Mouse (Mus musculus): ENCODE measurements around the gene 3100002H09Rik.

3100002H09Rik gene

DNA sequence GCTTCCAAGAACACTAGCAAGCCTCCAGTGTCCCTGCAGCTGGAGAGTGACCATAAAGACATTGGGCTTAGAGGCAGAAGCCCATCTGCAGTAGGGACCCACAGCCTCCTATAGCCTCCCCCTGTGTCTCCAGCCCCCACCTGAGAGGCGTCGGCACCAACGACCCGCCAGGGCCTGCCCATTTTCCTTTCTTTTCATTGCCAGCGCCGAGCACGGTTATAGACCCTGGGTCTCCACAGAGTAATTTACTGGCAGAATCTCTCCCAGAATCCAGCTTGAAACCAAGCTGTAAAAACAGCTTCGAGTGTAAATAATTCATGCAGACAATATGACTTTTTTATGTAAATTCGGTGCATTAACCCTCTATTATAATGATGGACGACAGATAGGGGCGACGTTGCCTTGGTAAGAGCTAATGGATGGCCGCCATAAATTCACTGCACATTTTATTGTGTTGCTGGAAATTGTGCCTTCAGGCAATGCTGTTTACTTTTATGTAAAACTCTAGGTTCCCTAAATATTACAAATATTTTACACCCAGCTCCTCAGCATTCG lies 4.9 kb upstream of the 3100002H09Rik start:
- DNase-seq (ENCODE audit: low read depth, low spot score), result no peak

DNA sequence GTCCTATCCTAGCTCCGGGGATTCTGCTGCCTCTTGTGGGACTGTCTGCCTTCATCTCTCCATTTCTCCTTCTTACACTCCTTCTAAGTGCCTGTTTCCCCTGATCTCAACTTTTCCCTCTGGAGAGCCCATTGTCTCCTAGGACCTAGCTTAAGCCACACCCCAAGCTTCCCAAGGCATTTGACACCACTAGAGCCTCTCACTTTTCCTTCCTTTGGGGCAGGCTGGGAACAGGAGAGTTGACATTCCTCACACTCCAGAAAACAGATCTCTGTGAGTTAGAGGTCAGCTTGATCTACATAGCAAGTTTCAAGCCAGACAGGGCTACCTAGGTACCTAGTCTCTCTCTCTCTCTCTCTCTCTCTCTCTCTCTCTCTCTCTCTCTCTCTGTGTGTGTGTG lies 3.6 kb upstream of the 3100002H09Rik start:
- DNase-seq (ENCODE audit: low read depth, low spot score), result no peak

DNA sequence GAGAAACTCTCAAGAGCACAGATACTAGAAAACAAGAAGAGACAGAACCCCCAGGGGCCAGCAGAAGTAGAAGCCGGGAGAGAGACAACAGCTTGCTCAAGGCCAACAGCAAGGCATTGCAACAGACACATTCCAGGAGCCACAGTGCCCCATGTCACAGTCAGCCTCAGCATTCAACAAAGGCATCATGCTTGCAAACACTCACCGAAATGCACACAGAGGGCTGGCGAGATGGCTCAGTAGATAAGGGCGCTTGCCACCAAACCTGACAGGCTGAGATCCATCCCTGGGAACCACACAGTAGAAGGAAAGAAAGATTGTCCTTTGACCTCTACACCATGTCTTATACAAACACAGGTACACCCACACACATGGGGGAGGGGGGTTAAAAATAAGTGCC lies 1.2 kb upstream of the 3100002H09Rik start:
- no peak for DNase-seq (ENCODE audit: low read depth, low spot score)

DNA sequence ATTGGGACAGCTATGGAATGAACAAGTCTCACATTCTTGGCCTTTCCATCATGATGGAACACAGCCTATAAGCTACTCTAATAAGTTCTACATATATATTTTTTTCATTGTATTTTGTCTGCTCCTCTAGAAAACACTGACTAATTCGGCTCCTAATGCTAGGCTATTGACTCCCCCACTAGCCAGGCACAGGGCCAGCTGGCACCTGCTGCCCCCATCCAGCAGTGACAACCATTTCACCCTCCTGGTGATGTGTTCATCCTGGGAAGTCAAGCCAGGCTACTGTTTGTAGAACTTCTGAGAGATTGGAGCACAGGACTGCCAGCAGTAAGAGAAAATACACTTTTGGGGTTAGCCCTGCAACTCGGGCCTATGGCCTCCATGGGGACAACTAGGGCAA lies 537 bp downstream of the 3100002H09Rik start:
- DNase-seq (ENCODE audit: low read depth, low spot score), result no peak

DNA sequence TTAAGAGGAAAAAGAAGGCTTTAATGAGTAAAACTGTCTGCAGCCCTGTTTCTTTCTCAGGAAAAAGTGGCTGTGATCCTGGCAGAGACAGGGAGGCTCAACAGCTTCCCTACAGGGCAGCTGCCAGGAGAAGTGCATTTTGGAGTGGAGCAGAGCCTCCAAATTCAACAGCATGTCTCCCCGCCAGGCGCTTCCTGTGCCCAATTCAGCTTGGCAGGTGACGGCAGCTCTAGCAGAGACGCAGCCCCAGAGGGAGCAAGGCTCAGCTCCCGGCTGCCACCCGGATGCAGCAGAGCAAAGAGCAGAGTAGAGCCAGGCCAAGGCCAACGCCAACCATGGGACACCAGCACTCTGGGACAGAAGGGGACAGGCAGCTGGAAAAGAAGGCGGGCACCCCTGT lies 3.4 kb downstream of the 3100002H09Rik start:
- DNase-seq (ENCODE audit: low read depth, low spot score), result no peak

DNA sequence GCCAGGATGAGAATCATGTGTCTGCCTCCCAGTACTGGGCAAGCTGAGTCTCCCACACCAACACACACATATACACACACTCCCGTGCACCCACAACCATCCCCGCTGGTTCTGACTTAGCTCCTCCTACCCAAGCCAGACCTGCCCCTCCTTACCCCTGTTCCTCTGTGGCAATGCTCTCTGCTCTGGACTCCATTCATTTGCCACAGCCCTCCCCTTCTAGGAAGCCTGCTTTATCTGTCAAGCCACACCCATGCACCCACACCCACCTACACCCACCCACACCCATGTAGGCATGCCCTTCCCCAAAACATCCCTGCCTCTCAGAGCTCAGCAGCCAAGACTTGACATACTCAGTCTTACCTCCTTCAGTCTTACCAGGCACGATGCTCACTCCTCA lies 4.4 kb downstream of the 3100002H09Rik start:
- no peak for DNase-seq (ENCODE audit: low read depth, low spot score)

DNA sequence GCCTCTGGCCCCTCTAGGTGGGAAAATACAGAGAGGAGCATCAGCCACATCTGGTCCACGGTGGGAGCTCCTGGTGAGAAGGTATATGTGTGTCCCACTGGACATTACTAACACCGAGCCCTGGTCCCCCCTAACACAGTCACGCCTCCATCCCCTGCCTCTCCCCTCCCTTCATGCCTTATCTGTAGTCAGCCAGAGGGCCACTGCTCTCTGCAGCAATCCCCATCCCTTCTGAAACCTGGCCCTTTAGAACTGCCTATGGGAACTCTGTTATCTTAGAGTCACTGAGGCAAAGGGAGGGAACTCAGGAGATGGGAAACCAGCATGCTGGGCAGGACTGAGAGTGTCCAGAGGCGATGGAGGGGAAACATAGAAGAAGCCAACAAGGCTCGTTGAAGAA lies 5.3 kb downstream of the 3100002H09Rik start:
- no peak for DNase-seq (ENCODE audit: low read depth, low spot score)

DNA sequence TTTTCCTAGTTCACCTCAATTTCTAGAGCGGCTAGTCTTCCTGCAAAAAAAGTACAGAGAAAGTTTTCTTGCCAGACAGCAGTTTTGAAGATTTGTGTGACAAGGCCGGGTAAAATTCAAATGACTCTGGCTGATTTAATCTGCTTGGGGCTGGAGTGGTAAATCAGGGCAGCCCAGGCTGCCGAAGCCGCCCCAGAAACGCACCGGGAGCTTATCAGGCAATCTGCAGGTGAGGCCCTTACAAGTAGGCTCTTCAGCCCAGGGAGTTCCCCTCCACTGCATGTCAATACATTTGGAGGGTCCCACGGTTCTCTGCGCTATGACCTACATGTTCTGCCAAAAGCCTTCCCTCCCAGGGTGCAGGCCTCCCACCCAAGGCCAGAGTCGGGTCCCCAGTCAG lies 6.9 kb downstream of the 3100002H09Rik start:
- DNase-seq (ENCODE audit: low read depth, low spot score), result no peak

DNA sequence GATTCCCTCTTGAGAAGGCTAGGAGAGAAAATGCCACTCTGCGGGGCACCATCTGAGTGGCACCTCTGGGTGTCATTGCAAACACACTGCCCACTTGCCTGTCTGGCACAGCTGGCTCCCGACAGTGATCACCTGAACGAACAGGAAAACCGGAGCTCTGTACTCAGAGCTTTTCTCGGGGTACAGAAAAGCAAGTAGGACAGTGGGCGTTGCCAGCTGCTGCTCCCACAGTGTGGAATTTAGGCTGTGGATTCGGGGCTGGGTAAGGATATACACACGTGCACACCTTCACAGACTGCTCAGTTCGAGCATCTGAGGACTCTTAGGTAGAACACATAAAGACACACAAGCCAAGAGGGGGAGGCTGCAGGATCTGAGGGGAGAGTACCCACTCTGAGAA lies 14.7 kb downstream of the 3100002H09Rik start:
- DNase-seq (ENCODE audit: low read depth, low spot score), result no peak

DNA sequence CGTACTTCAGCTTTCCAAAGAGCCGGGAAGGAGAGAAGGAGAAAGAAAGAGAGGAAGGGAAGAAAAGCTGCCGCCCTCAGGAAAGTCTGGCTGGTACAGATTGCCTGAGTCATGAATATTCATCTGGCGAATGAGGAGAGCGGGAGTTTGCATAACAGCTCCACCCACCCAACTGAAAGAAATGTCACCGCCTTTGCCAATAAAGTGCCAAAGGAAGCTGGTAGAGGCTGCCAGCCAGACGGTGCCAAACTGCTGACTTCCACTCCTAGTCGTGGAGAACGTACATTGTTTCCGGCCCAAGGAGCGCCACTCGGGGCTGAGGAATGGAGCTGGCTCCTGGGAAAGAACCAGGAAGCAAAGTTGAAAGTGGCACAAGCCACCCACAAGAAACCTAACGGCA lies 15.7 kb downstream of the 3100002H09Rik start:
- no peak for DNase-seq (ENCODE audit: low read depth, low spot score)

DNA sequence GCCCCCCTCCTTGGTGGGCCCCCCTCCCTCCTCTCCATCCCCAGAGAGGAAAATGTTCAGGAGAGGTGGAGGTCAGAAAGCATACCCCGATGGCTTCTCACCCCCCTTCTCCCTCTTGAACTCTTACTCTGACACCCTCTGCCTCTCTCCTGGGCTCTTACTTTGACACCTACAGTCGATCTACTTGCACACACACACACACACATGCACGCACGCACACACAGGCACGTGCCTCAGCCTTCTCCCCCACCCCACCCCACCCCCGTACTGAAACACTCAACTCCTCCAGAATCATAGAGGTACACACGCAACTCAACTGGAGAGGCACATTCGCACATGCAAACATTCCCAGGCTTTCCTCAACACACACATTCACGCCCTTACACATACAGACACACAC lies 16.9 kb downstream of the 3100002H09Rik start:
- DNase-seq (ENCODE audit: low read depth, low spot score), result no peak

DNA sequence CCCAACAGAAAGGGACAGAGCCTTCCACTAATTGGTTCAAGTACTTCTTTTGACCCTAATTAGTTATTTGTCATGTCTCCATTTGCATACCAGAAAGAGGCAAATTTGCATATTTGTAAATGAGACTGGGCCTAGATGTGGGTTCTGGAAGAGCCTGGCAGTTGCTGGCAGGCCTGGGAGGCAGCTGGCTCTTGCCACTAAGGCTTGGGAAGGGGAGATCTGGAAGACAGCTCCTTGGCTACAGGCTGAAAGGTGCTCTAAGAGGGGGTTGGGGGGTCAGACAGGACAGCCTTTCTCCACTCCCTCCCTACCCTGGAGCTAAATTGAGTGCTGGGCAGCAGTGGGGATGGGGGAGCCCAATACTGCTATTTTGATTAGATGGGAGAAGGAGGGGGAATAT lies 17.4 kb downstream of the 3100002H09Rik start:
- DNase-seq (ENCODE audit: low read depth, low spot score), result no peak

DNA sequence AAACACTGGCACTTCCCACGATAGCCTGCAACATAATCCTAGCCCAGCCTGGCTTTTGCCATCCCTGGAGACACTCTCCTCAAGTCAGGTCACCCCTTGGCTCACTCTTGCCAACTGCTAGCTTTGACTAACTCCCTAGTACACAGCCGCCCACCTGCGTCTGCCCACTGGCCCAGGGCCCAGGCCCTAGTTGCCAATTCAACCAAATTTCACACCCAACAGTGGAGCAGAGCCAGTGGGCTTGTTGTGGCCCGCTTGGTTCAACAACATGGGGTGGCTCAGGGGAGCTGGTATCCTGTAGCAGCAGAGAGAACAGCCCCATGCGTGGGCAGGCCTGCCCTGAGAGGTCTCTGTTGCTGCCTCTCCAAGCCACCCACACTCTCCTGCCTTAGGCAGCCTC lies 18.4 kb downstream of the 3100002H09Rik start:
- DNase-seq (ENCODE audit: low read depth, low spot score), result no peak

DNA sequence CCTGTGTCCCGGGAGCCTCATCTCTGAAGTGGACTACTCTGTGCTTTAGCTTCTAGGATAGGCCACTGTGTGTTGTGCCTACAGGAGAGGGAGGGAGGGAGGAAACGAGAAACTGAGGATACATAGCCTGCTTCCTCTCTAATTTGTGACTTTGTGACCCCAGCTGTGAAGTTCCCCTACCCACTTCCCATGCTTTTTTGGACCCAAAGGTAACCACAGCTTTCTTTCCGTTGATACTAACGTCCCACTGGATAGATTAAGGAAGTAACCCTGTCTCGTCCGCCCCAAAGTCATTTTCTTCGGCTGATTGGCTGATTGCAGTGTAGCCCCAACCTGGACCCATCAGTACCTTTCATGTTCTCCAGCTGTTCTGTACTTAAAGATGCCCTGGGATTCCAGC lies 29.9 kb downstream of the 3100002H09Rik start:
- no peak for DNase-seq (ENCODE audit: low read depth, low spot score)

DNA sequence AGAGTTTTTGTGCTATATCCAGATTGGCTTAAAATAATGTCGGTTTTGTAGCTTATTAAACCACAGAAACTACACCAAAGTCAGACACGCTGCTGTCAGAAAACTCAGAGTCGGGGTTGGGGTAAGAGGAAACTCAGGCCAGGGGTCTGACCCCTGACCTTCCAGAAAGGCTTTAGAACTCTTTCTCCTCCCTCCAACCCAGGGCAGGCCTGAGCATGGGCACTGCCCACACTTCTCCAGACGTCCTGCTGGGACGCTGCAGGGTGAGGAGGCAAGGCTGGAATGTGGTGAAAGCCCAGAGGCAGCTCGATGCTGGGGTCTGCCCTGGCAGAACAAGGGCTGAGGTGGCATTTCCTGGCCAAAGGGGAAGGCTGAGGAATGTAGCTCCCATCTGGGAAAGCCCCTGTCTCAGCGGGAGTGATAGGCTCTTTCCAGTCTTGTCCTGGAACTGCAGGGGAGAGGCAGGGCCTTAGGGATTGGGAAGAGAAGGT lies 34.6 kb downstream of the 3100002H09Rik start:
- DNase-seq (ENCODE audit: low read depth, low spot score), result no peak

DNA sequence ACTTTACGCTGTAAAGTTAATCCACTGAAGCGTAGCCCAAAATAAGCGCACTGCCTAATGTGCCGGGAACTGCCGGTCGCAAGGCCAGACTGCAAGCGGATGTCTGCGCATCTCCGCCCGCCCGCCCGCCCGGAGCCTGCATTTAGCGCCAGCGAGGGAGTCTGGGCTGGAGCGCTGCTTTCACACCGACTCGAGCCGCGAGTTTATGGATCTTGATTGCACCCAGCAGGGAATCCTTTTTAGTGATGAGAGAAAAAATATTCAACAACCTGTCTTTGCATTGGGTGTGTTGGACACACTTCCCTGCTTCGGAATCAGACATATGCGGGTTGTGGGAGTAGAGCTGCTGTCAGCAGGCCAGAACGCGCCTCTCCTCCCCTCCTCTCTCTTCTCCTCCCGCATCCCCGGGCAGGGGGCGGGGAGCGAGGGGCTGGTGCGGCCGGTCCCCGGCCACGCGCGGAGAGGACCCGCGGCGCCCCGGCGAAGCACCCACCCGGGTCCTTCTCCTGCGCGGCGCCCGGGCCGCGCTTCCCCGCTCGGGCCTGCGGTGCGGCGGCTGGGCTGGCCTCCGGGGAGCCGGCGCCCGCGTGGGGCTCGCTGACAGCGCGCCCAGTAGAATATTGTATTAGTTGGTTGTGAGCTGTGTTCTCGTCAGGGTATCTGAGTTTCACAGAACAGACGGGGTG lies 35.2 kb downstream of the 3100002H09Rik start:
- no peak for DNase-seq (ENCODE audit: low read depth, low spot score)

DNA sequence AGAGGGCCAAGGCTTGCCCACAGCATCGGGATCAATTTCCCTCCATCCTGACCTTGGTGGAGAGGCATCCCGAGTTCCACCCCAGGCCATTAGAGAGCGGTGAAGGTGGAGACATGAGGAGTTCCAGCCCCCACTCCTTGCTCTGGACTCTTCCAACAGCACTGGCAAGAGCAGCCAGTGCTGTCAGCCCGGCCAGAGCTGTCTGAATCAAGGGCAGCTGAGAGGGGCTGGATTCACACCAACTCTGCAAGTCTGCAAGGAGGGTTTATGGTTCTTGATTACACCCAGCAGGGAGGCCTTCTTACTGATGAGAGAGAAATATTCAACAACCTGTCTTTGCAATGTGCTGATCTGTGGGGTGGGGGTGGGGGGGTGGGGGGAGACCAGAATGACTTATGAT lies 37.0 kb downstream of the 3100002H09Rik start:
- no peak for DNase-seq (ENCODE audit: low read depth, low spot score)

DNA sequence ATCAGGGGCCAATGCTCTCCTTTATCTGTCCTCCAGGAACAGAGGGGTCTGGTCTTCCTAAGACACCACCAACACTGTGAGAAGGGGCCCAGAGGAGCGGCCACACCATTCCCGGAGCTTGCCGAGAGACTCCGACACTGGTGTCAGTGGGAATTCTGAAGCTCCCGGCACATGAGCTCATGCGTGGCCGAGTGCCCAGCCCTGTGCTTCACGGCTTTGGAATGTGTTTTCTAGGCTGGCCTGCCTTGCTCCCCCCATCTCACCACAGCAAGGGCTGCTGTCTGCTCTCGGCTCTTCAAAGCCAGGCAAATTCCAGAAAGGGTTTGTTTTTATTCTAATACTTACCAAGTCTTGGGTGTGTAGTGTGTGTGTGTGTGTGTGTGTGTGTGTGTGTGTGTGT lies 39.6 kb downstream of the 3100002H09Rik start:
- DNase-seq (ENCODE audit: low read depth, low spot score), result peak; percentile 89

DNA sequence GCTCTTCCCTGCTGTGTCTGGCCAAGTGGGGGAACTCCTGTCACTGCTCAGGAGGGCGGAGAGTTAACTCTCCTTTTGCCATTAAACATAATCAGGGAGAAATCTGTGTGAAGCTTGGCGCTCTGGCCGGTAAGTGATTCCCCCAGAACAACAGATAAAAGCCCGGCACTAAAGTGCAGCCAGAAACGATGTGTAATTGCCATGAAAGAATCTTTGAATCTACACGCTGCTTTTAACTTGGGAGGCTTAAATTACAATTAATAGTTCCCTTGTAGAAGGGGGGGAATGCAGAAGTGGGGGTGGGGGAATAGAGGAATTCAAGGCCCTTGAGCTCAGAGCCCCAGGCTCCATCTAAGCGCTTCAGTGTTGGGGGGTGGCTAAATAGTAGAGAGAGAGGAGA lies 40.9 kb downstream of the 3100002H09Rik start:
- no peak for DNase-seq (ENCODE audit: low read depth, low spot score)

DNA sequence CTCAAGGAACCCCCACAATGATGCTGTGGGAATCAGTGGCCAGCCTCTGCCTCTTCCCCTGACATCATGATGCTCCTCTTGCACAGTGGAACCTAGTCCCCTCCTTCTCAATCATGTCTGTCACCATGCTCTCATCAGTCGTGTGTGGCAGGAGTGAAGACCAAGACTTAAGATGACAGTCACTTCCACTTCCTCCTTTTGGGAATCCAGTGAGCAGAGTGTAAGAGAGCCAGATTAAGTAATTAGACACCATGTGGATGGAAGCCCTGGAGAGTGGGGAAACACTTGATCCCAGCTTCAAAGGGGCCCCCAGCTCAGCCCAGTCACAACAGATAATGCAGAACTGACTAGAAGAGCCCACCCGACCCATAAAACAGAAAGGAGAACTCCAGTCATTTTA lies 47.2 kb downstream of the 3100002H09Rik start:
- DNase-seq (ENCODE audit: low read depth, low spot score), result no peak

DNA sequence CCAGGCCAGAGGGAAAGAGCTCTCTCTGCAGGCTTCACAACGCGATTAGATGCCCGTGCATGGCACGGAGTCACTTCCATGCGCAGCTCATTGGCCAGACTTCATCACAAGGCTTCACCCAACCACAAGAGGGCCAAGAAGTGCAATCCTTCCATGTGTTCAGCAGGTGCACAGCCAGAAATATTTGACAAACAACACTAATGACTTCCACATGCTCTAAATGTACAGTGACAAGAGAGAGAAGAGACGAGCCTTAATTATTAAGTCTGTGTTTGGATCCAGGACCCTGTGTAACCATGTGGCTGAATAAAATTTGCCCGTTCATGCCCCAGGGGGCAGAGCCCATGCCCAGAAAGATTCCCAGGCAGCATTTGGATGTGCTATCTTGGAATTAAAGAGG lies 47.9 kb downstream of the 3100002H09Rik start:
- DNase-seq (ENCODE audit: low read depth, low spot score), result no peak

Measured in 3T3-L1 (cell line).